Mouse (Mus musculus) testis, adult 2 months (tissue): ENCODE measurements around the gene Stk16.

ENCODE experiments used
- CTCF ChIP-seq: fragments of 200-500 bp; IDR thresholded peaks from 2 replicates; pipeline ENCODE4 v1.5.1; 2012; ENCODE audit warnings: low read depth, mild to moderate bottlenecking, inconsistent platforms, low read length, moderate library complexity; ENCODE audit not compliant: control insufficient read depth, insufficient read depth, insufficient replicate concordance
- POLR2A ChIP-seq: fragments of 200-500 bp; IDR thresholded peaks from 2 replicates; pipeline ENCODE4 v1.6.1; 2012; ENCODE audit warnings: low read depth, mild to moderate bottlenecking, inconsistent platforms, low read length, moderate library complexity; ENCODE audit not compliant: control insufficient read depth

- TF ChIP-seq POLR2A = no peak
- TF ChIP-seq CTCF = no peak
Observed at GRCm38 (mm10) chr1:75225473-75225872, 14.8 kb downstream of the Stk16 start.
